In genomic region chr12:97137924-97138323, GRCm38 (mm10) we compare ENCODE assay signal across 29 mouse cellular contexts.
"Had no signal": no experiment of that assay in that cellular context is flagged by ENCODE, and none has a peak within 500 bp of the region (broad histone marks: within the 10 kb centered on the region; RNA-seq: fewer than 3 reads in every experiment).

No protein-coding gene starts in this region.

- H3K9ac ChIP-seq: embryonic facial prominence, embryonic 12.5 days; embryonic facial prominence, embryonic 13.5 days; embryonic facial prominence, embryonic 15.5 days; forebrain, embryonic 12.5 days; forebrain, embryonic 13.5 days; forebrain, embryonic 15.5 days; forebrain, postnatal 0 days had no signal

- H3K4me1 ChIP-seq: embryonic facial prominence, embryonic 10.5 days; embryonic facial prominence, embryonic 12.5 days; embryonic facial prominence, embryonic 13.5 days; embryonic facial prominence, embryonic 15.5 days; forebrain, embryonic 10.5 days; forebrain, embryonic 12.5 days; forebrain, embryonic 13.5 days; forebrain, embryonic 15.5 days had no signal

- H3K27ac ChIP-seq: embryonic facial prominence, embryonic 10.5 days; embryonic facial prominence, embryonic 12.5 days; embryonic facial prominence, embryonic 13.5 days; embryonic facial prominence, embryonic 15.5 days; forebrain, embryonic 10.5 days; forebrain, embryonic 12.5 days; forebrain, embryonic 13.5 days; forebrain, embryonic 15.5 days; gastrocnemius, adult 2 months; heart, adult 2 months had no signal

- ATAC-seq: forebrain, embryonic 13.5 days; forebrain, embryonic 14.5 days; forebrain, embryonic 15.5 days; forebrain, embryonic 16.5 days; forebrain, postnatal 0 days had no signal

- H3K36me3 ChIP-seq: embryonic facial prominence, embryonic 10.5 days; embryonic facial prominence, embryonic 12.5 days; embryonic facial prominence, embryonic 13.5 days; embryonic facial prominence, embryonic 15.5 days; forebrain, embryonic 10.5 days; forebrain, embryonic 12.5 days; forebrain, embryonic 15.5 days had no signal

- H3K27me3 ChIP-seq: embryonic facial prominence, embryonic 12.5 days; embryonic facial prominence, embryonic 13.5 days; embryonic facial prominence, embryonic 15.5 days; forebrain, embryonic 12.5 days; forebrain, embryonic 13.5 days; forebrain, embryonic 15.5 days had no signal

- H3K4me3 ChIP-seq: embryonic facial prominence, embryonic 10.5 days; embryonic facial prominence, embryonic 12.5 days; embryonic facial prominence, embryonic 13.5 days; embryonic facial prominence, embryonic 15.5 days; erythroblast, embryonic 14.5 days; forebrain, embryonic 10.5 days; forebrain, embryonic 12.5 days; forebrain, embryonic 13.5 days; forebrain, embryonic 15.5 days; gastrocnemius, adult 2 months; heart, adult 2 months had no signal

- H3K9me3 ChIP-seq: embryonic facial prominence, embryonic 10.5 days; embryonic facial prominence, embryonic 12.5 days; embryonic facial prominence, embryonic 13.5 days; embryonic facial prominence, embryonic 15.5 days; forebrain, embryonic 10.5 days; forebrain, embryonic 12.5 days; forebrain, embryonic 13.5 days; forebrain, embryonic 15.5 days had no signal

- DNase-seq: cerebellum, adult 2 months; cerebellum, adult 8-10 months; cerebellum, adult 9-10 months; cerebellum, adult 9-11 months; cerebellum, postnatal 10 days; cerebellum, postnatal 14 days; cerebellum, postnatal 25 days; cerebellum, postnatal 36 days; embryo, embryonic 11 days; forebrain, postnatal 0 days; gastrocnemius, adult 2 months; gastrocnemius, postnatal 10 days; gastrocnemius, postnatal 14 days; gastrocnemius, postnatal 25 days; gastrocnemius, postnatal 36 days; heart, adult 11 months; heart, adult 18-20 months; heart, adult 2 months had no signal

- H3K4me2 ChIP-seq: embryonic facial prominence, embryonic 12.5 days; embryonic facial prominence, embryonic 13.5 days; embryonic facial prominence, embryonic 15.5 days; forebrain, embryonic 12.5 days; forebrain, embryonic 13.5 days; forebrain, embryonic 15.5 days had no signal
